ENCODE assay signal across 9 mouse cellular contexts in genomic region chr14:75565534-75566140, GRCm38 (mm10). TPM values are rescaled to one million over a fixed set of nuclear protein-coding genes. Genes with fewer than 3 reads are reported as not detected.
A peak's percentile ranks its signal among the peaks of the same experiment; 100 is the strongest.
DNase-seq lines count a peak whose midpoint lies in the region; ATAC-seq and TF ChIP-seq lines count a peak whose summit lies in the region.
"Had no signal": no experiment of that assay in that cellular context is flagged by ENCODE, and none has a peak within 500 bp of the region (broad histone marks: within the 10 kb centered on the region; RNA-seq: fewer than 3 reads in every experiment).

No protein-coding gene starts in this region.

- H3K4me2 ChIP-seq in heart, postnatal 0 days (ENCODE audit: low read depth, low read length), result no peak overlapping the region
- H3K4me2 ChIP-seq: limb, embryonic 12.5 days had no signal

- peak; percentile 27 for TF ChIP-seq CTCF in heart, postnatal 0 days (IDR thresholded peaks at IDR 0.05; ENCODE audit: low read depth)

- ATAC-seq in heart, postnatal 0 days (ENCODE audit: insufficient read depth, low read depth), result no peak

- whole genome bisulfite sequencing in heart, embryonic 10.5 days, result 62% methylated on average over 14 of the region's 14 CpGs
- WGBS in heart, postnatal 0 days, result 45% methylated on average over 14 of the region's 14 CpGs
- WGBS in limb, embryonic 10.5 days, result 85% methylated on average over 14 of the region's 14 CpGs

- peaks cover 8% of the 10 kb centered on the region for H3K4me1 ChIP-seq in heart, embryonic 10.5 days
- no peaks in the 10 kb centered on the region for H3K4me1 ChIP-seq in heart, postnatal 0 days (ENCODE audit: control insufficient read depth, insufficient read depth)
- no peaks in the 10 kb centered on the region for H3K4me1 ChIP-seq in limb, embryonic 10.5 days
- H3K4me1 ChIP-seq: limb, embryonic 12.5 days had no signal

- no peak for TF ChIP-seq EP300 in heart, postnatal 0 days (IDR thresholded peaks at IDR 0.05; ENCODE audit: low read depth)

- no peak overlapping the region for H3K9ac ChIP-seq in heart, postnatal 0 days (replicated peaks; ENCODE audit: low read depth, low read length)
- H3K9ac ChIP-seq: limb, embryonic 12.5 days had no signal

- H3K9me3 ChIP-seq in heart, embryonic 10.5 days, result no peaks in the 10 kb centered on the region
- no peaks in the 10 kb centered on the region for H3K9me3 ChIP-seq in heart, postnatal 0 days (replicated peaks; ENCODE audit: control insufficient read depth, low read length)
- H3K9me3 ChIP-seq in limb, embryonic 10.5 days (replicated peaks), result no peaks in the 10 kb centered on the region
- H3K9me3 ChIP-seq: limb, embryonic 12.5 days had no signal

- no peaks in the 10 kb centered on the region for H3K27me3 ChIP-seq in heart, embryonic 10.5 days (ENCODE audit: insufficient read depth, poor library complexity, severe bottlenecking)
- H3K27me3 ChIP-seq in heart, postnatal 0 days (ENCODE audit: control insufficient read depth, insufficient read depth, low read length), result no peaks in the 10 kb centered on the region
- no peaks in the 10 kb centered on the region for H3K27me3 ChIP-seq in limb, embryonic 10.5 days (ENCODE audit: low read depth, poor library complexity, severe bottlenecking)
- H3K27me3 ChIP-seq: limb, embryonic 12.5 days had no signal

- peak; percentile 92 for DNase-seq in heart, adult 11 months
- no peak for DNase-seq in heart, embryonic 10.5 days (ENCODE audit: low spot score)
- peak; percentile 97 for DNase-seq in cerebellum, postnatal 10 days
- peak; percentile 46 for DNase-seq in heart, postnatal 0 days (ENCODE audit: low spot score)
- peak; percentile 77 to 83 for DNase-seq in kidney, postnatal 4 days
- peak; percentile 46 to 52 for DNase-seq in lung, postnatal 4 days
- peak; percentile 15 to 28 for DNase-seq in right cerebral cortex, postnatal 36 days (ENCODE audit: low spot score in 2 of 2)
- no peak for DNase-seq in limb, embryonic 10.5 days (ENCODE audit: low spot score)

- H3K36me3 ChIP-seq in heart, embryonic 10.5 days, result no peaks in the 10 kb centered on the region
- no peaks in the 10 kb centered on the region for H3K36me3 ChIP-seq in heart, postnatal 0 days (replicated peaks; ENCODE audit: control insufficient read depth, insufficient read depth, low read length)
- no peaks in the 10 kb centered on the region for H3K36me3 ChIP-seq in limb, embryonic 10.5 days
- H3K36me3 ChIP-seq: limb, embryonic 12.5 days had no signal

- H3K27ac ChIP-seq in heart, embryonic 10.5 days, result no peak overlapping the region; the same call in 1 of the 2 replicates
- no peak overlapping the region for H3K27ac ChIP-seq in heart, postnatal 0 days (ENCODE audit: low read depth)
- no peak overlapping the region for H3K27ac ChIP-seq in limb, embryonic 10.5 days
- H3K27ac ChIP-seq: limb, embryonic 12.5 days had no signal

- H3K4me3 ChIP-seq in heart, embryonic 10.5 days, result no peak overlapping the region
- no peak overlapping the region for H3K4me3 ChIP-seq in heart, postnatal 0 days (ENCODE audit: low read depth, low read length)
- no peak overlapping the region for H3K4me3 ChIP-seq in limb, embryonic 10.5 days
- H3K4me3 ChIP-seq: limb, embryonic 12.5 days had no signal

RNA-seq across cellular contexts. Expression of gene Spert, which starts 27.3 kb away (rescaled TPM):
- not detected in 2 replicates for polyA plus RNA-seq in heart, embryonic 10.5 days (2016; fragmentation: Nextera tagmentation; extraction: Ambion mirVana)
- not detected in 2 replicates for total RNA-seq in heart, postnatal 0 days (2014; rRNA removed; ENCODE audit: low replicate concordance)
- polyA plus RNA-seq in heart, postnatal 0 days (2015; fragmentation: Nextera tagmentation; extraction: Ambion mirVana), result not detected in 2 replicates
- polyA plus RNA-seq in limb, embryonic 10.5 days (2016; fragmentation: Nextera tagmentation; extraction: Ambion mirVana), result not detected in 2 replicates
- polyA plus RNA-seq: limb, embryonic 12.5 days had no signal

Comparison
In these comparisons a context has a peak if more than half of its experiments do, and no peak if none do; other contexts are left out.
1. DNase-seq: peak in heart, adult 11 months (single experiment), cerebellum, postnatal 10 days (2 of 2), heart, postnatal 0 days (single experiment), kidney, postnatal 4 days (2 of 2), lung, postnatal 4 days (2 of 2) and right cerebral cortex, postnatal 36 days (2 of 2); none in heart, embryonic 10.5 days (single experiment) and limb, embryonic 10.5 days (single experiment).